Comparison of ENCODE assay signal across 8 mouse cellular contexts in the genomic region with DNA sequence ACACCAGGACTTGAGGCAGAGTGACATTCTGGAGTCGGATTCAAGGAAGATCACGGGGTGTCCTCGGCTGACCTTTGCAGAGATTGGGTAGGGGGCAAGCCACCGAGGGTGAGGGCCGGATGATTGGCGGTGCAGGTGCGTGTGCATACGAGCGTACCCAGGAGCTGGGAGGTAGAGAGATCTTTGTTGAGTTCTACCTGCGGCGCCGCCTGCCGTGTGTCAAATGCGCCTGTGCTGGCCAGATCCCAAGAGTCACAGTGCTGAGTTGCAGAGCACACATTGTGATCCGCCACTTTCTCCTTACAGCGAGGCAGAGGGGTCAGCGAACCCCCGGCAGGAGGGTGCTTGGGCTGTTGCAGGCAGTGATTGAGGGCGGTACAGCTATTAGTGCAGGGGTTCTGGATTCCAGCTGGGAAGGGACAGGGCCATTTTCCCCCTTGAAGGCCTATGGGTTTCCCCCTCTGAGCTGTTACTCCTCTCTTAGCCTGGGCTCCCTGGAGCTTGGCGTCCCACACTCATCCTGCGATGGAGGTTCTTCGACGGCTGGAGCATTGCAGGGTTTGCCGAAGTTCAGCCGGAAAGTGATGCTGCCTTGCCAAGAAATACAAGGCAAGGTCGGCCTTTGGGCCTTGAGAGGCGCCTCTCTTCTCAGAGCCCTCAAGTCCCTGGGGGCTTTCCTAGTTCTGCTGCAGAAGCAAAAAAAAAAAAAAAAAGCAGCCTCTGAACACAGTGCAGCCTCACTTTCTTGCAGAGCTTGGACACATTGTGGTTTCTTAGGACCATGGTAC. TPM values are rescaled to one million over a fixed set of nuclear protein-coding genes. Genes with fewer than 3 reads are reported as not detected.
DNase-seq lines count a peak whose midpoint lies in the region; ATAC-seq and TF ChIP-seq lines count a peak whose summit lies in the region.

No protein-coding gene starts in this region.

- H3K36me3 ChIP-seq in lung, embryonic 14.5 days (ENCODE audit: insufficient read depth): no peaks in the 10 kb centered on the region

- peak; percentile 46 for ATAC-seq in lung, embryonic 14.5 days (ENCODE audit: insufficient read depth)
- ATAC-seq in inflammation-experienced regulatory T-cells, adult 6 months: no peak

- WGBS in lung, embryonic 14.5 days: 2% methylated on average over 27 of the region's 27 CpGs

- H3K9me3 ChIP-seq in lung, embryonic 14.5 days (ENCODE audit: low read depth, low read length): no peaks in the 10 kb centered on the region

- H3K9ac ChIP-seq in lung, embryonic 14.5 days: peak overlapping the region; percentile 75

- peak; percentile 22 for DNase-seq in right cerebral cortex, postnatal 14 days
- no peak for DNase-seq in right cerebral cortex, postnatal 36 days (ENCODE audit: low spot score in 2 of 2)
- peak; percentile 40 to 68 for DNase-seq in cerebellum, postnatal 25 days
- peak; percentile 32 for DNase-seq in heart, adult 8-10 months (ENCODE audit: low spot score)
- peak; percentile 59 to 78 for DNase-seq in kidney, adult 8-10 months
- DNase-seq in lung, embryonic 14.5 days: peak; percentile 78
- peak; percentile 34 for DNase-seq in ovary, postnatal 14 days (ENCODE audit: low spot score)

- no peak for TF ChIP-seq CTCF in lung, embryonic 14.5 days (IDR thresholded peaks at IDR 0.05; ENCODE audit: low read depth)

- peak overlapping the region; percentile 63 for H3K4me3 ChIP-seq in lung, embryonic 14.5 days (ENCODE audit: low read depth, low read length)

- no peaks in the 10 kb centered on the region for H3K27me3 ChIP-seq in lung, embryonic 14.5 days (ENCODE audit: insufficient read depth, low read length)

- peaks cover 19% of the 10 kb centered on the region for H3K4me1 ChIP-seq in lung, embryonic 14.5 days (ENCODE audit: insufficient read depth)

- H3K27ac ChIP-seq in lung, embryonic 14.5 days (ENCODE audit: low read depth): peak overlapping the region; percentile 88

- H3K4me2 ChIP-seq in lung, embryonic 14.5 days: peak overlapping the region; percentile 90

RNA-seq across cellular contexts. Expression of a gene that starts 0.9 kb away (rescaled TPM):
- 10 to 100 TPM; 17.8 to 21.7 (median 21.0) TPM for total RNA-seq in heart, adult 8-10 months (2022)
- 26.7 and 27.1 TPM in 2 replicates for polyA plus RNA-seq in lung, embryonic 14.5 days (2014; fragmentation: Nextera tagmentation; extraction: Ambion mirVana)
- 1 to 10 TPM; 2.0 to 2.3 (median 2.1) TPM for polyA plus RNA-seq in inflammation-experienced regulatory T-cells, adult 6 months (2017; shearing (Covaris generic))

Comparison
In these comparisons a context has a peak if more than half of its experiments do, and no peak if none do; other contexts are left out.
1. DNase-seq: peak in right cerebral cortex, postnatal 14 days (single experiment), cerebellum, postnatal 25 days (2 of 2), heart, adult 8-10 months (single experiment), kidney, adult 8-10 months (2 of 2), lung, embryonic 14.5 days (single experiment) and ovary, postnatal 14 days (single experiment); none in right cerebral cortex, postnatal 36 days (0 of 2).